Mouse (Mus musculus): ENCODE results near the gene Olfr1497.
"Not testable (repeated sequence)": the region's sequence is repeated elsewhere in the genome, so short reads cannot be mapped to it uniquely, and the experiment has no call there.

The Olfr1497 gene

DNA sequence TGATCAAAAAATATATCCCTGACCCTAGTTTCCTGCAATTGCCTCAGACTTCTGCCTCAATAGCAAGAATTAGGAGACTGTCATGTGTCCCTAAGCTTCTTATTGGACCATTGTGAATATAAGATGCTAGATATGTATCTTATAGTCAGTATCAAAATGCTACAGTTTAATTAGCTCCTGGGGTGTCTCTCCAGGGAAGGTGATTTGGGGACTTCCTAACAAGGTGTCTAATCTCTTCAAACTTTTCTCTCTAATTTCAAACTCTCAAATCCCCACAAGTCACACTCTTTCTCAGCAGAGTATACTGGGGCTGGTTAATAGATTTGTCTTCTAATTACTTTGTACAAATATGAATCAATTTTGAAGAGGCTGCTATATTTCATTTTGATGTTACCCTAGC, at the start of gene Olfr1497:
Olfr1497 (minus strand) TSS at position 101 of the 400 bp plus-strand sequence.
- DNase-seq (ENCODE audit: low spot score in 2 of 2): no peak

DNA sequence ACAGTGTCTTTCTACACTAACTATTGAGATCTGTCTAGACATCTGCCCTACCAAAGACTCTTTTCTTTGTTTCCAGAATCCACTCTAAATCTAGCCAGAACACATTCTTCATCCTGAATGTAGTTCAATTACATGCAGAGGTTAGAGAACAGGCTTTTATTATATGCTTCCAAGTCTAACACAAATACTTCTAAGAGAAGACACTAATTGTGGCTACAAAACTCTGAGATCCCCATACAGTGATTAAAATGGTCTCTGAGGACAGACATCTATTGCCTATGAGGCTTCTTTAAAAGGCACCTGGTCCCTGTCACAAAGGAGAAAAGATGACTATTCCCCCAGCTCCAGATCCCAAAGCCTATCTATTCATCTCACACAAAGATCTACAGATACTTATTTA, 32.4 kb upstream of the Olfr1497 start, which contains the start of gene Olfr1500:
Olfr1500 (minus strand) TSS at position 101 of the 400 bp plus-strand sequence.
- no peak for DNase-seq (ENCODE audit: low spot score in 2 of 2)

DNA sequence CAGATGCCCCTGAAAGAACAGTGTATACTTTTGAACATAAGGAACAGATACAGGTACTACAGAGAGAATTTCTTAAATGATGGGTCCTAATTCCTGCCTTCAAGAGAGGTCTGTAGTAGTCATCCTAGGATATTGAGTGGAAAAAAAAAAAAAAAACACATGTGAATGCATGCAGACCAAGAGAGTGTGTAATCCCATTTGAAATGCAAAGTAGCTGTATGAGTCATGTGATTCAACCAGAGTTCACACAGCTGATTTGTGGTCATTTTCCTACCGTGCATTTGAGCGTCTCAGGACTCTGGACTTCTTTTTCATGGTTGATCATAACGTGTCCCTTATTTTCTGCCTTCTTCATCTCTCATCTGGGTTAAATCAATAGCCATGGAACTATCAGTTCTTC, 30.4 kb upstream of the Olfr1497 start:
- DNase-seq (ENCODE audit: low spot score in 2 of 2): no peak

DNA sequence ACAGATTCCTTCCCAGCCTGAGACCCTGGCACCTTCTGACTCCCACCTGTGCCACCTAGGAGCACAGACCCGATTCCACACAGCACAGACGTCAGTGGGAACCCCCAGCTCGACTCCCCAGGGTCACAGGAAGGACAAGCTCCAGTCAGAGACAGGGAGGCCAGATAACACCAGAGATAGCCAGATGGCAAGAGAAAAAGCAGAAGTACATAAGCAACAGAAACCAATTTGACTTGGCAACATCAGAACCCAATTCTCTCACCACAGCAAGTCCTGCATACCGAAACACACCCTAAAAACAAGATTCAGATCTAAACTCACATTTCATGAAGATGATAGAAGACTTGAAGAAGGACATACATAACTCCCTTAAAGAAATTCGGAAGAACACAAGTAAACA, 22.8 kb upstream of the Olfr1497 start:
- DNase-seq (ENCODE audit: low spot score in 2 of 2): no peak

DNA sequence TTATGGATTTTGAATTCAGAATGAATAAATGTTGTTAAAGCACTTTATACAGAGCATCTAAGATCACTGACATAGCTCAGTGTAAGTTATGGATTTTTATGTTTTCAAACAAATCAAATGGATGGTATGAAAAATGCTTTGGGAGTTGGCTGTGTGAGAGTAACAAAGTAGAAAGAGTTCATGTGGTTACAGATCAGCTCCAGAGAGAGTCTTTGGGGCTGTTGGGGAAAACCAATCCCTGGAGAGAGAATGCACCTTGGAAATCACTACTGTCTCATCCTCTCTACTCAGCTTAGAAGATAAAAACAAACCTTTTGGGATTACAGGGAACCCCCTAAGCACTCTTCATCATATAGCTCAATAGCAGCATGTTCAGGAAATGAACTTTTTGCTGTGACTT, 21.3 kb upstream of the Olfr1497 start, which contains the start of gene Olfr1499:
Olfr1499 (minus strand) TSS at position 101 of the 400 bp plus-strand sequence.
- no peak for DNase-seq (ENCODE audit: low spot score in 2 of 2)

DNA sequence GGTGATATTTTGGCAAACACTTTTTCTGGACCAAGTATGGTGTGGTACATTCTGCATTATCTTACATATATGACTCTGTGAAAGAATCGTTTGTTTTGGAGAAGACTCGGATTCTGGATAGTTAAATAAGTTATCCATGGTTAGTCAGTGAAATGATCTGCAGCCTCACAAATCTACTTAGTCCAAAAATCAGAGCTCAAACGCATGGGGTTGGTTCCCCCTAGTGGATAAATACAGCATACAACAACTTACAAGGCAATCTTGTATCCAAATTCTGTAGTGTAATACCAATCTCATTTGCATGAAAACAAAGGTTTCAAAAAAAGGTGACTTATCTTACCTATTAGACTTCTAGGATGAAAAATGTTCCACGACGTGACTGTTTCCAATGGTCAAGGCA, 20.8 kb upstream of the Olfr1497 start:
- DNase-seq (ENCODE audit: low spot score in 2 of 2): no peak

DNA sequence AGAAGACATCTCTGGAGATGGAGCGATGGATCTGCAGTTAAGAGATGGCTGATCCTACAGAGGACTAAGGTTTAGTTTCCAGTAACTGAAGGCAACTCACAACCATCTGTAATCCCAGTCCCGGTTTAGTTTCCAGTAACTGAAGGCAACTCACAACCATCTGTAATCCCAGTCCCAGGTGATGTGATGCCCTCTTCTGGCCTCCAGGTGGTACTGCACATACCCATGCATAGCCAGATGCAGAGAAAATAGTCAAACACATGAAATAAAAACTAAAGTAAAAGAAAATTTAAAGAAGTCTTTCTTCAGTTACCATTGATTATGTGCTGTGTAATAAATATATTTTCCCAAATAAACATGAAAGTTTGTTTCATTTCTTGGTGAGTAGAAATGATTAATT, 14.8 kb upstream of the Olfr1497 start:
- DNase-seq (ENCODE audit: low spot score in 2 of 2): no peak

DNA sequence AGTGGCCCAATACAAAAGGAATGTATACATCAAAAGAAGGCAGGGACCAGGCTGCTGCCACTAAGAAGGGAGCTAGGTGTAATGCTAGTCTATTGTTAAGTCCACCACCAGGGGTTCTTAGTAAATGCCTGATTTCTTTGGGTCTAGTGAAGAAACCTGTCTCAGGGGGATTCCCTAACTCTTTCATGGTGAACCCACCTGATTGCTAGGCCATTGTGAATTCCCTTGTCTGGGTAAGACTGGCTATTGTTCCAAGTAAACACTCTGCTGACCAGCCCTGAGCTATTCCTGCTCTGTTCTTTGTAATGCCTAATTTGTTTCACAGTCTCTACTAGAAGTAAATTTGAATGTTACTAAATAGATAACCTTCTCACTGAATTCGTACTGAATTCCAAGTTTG, 7.5 kb upstream of the Olfr1497 start:
- DNase-seq (ENCODE audit: low spot score in 2 of 2): not testable (repeated sequence)

DNA sequence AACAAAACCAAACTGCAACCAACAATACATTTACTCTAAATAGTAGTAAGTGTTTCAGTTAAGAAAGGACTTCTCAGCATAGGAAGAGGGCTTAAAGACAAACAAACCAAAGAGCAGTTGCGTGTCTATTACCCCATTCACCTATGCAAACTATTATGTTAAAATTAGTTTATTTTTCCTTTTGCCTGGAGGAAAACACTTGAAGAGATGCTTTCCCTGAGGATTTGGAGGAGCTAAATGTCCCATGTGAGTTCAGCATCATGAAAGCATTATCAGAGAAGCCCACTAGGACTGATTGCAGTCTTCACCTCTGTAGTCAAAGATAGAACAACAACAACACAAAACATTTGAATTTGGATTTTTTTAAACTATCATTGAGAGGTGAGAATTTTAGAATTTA, 20.4 kb downstream of the Olfr1497 start, which contains the start of gene Olfr1496:
Olfr1496 (plus strand) TSS at position 301 of the 400 bp plus-strand sequence.
- no peak for DNase-seq (ENCODE audit: low spot score in 2 of 2)

DNA sequence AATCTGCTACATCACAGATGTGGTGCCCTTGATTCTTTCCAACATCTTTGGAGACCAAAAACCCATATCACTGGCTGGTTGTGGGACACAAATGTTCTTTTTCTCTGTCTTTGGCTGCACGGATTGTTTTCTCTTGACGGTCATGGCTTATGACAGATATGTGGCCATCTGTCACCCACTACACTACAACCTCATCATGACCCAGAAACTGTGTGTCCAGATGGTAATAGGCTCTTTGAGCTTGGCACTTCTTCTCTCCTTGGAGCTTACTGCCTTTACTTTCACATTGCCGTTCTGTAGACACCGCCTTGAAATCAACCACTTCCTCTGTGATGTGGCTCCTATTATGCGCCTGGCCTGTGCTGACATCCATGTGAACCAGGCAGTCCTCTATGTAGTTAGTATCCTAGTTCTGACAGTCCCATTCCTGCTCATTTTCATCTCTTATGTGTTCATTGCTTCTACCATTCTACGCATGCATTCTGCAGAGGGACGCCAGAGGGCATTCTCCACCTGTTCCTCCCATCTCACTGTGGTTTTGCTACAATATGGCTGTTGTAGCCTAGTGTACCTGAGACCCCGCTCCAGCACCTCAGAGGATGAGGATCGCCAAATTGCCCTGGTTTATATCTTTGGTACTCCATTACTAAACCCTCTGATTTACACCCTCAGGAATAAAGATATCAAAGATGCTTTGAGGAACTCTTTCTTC, 29.3 kb downstream of the Olfr1497 start:
- DNase-seq (ENCODE audit: low spot score in 2 of 2): no peak

DNA sequence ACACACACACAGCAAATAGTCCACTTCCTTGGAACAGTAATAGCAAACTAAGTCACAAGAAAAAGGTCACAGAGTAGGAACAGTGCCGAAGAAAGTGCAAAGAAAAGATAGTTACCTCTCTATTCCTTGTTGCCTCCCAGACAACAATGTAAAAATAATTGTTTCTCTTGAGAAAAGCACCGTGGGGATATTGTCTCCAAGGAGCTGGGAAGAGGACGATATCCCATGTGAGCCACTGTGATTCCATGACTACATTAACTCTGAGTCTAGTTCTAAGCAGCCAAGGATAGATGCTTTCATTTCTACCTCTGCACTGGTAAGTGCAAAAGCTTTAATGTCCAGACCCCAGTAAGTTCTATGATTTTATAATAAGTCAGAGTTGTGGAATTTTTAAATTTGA, 33.7 kb downstream of the Olfr1497 start, which contains the start of gene Olfr1495:
Olfr1495 (plus strand) TSS at position 301 of the 400 bp plus-strand sequence.
- DNase-seq (ENCODE audit: low spot score in 2 of 2): no peak

DNA sequence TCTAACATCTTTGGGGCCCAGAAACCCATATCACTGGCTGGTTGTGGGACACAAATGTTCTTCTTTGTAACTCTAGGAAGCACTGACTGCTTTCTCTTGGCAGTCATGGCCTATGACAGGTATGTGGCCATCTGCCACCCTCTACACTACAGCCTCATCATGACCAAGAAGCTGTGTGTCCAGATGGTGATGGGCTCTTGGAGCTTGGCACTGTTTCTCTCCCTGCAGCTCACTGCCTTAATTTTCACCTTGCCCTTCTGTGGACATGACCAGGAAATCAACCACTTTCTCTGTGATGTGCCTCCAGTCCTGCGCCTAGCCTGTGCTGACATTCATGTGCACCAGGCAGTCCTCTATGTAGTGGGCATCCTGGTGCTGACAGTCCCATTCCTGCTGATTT, 48.6 kb downstream of the Olfr1497 start:
- DNase-seq (ENCODE audit: low spot score in 2 of 2): no peak
